Mouse (Mus musculus): ENCODE data around the gene Mfrp.
A peak's percentile ranks its signal among the peaks of the same experiment; 100 is the strongest.

The Mfrp gene

DNA sequence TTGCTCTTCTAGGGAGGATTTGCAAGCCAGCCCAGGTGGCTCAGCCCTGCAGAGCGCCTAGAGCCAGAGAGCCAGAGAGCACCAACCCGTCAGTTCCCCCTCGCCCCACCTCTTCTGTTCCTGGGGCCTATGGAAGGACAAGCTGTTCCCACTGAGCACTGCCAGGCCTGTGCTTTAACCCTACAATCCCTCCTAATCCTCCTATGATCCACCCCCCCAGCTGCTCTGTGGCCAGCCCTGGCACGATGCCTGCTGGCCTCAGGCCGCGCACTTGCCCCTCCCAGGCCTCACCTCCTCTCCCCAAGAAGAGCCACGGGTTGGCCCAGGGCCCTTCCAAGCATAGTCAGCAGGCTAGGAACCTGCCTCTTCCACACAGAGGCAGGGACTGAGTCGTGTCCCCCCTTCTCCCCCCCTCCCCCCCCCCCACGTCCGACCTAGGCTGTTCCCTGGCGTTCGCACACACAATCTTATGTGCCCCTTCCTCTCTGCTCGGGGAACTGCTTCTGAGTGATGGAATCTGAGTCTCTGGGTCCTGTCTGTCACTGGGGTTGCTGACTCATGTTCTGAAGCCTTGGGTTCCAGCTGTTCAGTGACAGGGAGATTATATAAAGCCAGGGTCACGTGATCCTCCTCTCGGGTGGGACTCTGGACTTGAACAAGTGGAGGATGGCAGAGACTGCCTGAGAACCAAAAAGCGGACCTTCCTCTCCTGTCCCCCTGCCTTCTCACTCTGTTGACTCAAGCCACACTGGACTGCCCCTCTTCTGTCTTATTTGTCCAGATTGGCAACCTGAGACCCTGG is 22.4 kb upstream of the Mfrp start:
- DNase-seq: no peak

DNA sequence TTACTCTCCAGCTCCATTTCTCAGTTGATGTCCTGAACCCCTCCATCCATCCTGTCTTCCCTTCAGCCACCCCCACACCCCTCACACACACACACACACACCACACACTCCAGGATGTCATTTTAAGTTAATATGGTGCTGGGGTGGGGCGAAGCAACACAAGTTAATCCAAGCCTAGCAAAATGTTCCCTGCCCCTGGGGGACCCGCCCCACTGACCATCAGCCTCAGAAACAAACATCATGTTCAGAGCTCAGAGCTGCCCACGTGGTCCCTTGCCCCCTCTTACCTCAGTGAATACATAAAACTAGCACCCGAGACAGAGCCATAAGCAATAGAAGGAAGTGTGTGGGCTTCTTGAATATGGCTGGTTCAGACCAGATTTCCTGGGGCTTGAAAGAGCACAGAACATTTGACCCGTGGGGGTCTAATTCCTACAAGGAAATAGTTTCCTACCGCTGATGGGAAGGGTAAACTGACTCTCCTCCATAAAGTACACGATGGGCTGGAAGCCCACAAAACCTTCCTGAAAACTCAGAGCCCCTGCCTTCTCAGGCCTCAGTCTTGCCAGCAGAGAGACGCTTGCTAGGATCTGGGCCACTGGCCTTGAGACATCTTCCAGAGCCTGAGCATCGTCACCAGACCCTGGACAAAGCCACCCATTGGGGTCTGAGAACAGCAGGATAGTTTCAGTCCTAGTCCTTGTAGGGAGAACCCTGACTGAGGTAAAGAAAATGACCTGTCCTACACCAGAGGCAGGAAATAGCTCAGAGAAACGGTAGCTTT is 21.3 kb upstream of the Mfrp start:
- no peak for DNase-seq

DNA sequence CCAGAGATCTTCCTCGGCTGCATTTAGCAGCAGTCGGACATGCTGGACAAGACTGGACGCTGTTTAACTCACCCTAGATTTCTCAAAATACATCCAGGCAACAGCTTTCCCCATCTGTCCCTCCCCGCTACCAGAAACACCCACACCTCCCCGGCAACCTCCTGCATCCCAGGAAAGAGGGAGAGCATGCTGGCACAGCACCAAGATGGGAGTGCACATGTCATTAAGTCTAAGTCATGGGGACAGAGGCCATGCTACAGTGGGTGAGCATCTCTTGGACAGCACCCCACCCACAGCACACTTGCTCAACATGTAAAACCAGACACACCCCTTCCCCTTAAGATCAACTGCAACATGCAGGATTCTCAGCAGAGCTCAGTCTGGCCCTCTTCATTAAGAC is 20.6 kb upstream of the Mfrp start:
- no peak for DNase-seq

DNA sequence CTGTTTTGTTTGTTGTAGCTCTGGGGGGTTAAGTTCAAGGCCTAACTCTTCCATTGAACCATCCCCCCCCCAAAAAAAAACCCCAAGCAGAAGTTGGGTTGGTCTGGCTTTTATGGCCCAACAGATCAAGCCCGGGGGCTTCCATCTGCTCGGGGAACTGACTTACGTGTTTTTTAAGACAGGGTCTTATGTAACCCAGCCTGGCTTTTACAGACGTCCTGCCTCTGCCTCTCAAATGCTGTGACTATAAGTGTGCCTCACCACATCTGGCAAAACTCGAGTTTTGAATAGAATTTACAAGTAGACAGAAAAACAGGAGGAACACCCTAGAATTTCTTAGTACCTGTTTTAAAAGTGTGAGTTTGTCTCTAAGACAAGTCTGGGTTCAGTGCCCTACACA is 19.9 kb upstream of the Mfrp start:
- DNase-seq: no peak

- DNase-seq: no peak
These were observed 19.3 kb upstream of the Mfrp start for GRCm38 (mm10) chr9:44082266-44082665.

GRCm38 (mm10) chr9:44083392-44084121 is 18.0 kb upstream of the Mfrp start:
- no peak for DNase-seq

DNA sequence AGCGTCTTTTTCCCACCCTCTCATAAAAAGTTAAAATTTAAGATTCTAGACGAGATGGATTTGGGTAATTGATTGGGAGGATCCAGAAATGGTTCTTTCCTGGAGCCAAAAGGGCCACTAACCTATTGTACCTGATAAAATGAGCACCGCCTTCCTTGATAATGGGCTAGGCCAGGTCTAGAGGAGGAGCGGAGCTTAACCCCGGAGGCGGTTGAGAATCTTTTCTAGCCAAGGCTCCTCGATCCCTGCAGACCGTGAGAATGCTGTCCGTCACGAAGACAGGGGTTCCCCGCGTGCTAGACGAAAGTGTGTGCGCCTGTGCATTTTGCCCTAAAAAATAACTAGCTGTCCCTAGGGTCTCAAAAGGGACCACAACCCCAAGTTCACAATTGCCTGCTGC is 17.3 kb upstream of the Mfrp start:
- DNase-seq: no peak

- DNase-seq: peak; percentile 83
These were observed 16.8 kb upstream of the Mfrp start for GRCm38 (mm10) chr9:44084659-44085229.

DNA sequence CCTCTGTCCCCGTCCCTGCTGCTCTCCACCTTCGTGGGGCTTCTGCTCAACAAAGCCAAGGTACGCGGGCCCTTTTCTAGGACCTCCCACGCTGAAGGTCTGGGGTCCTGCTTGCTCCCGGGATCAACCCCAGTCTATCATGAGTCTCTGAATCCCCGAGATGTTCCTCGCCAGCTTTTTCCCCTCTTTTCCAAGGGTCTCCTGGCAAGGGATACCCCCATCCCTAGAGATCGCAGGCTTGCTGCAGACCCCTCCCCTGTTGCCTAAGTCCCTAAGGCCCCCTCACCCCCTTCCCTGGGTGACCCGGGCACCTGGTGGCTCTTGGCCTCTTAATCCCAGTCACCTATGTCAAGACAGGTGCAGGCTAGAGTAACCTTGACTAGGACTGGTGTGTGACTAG is 16.3 kb upstream of the Mfrp start:
- DNase-seq: no peak

GRCm38 (mm10) chr9:44085741-44086665 is 15.5 kb upstream of the Mfrp start:
- no peak for DNase-seq

GRCm38 (mm10) chr9:44086960-44087359 is 14.6 kb upstream of the Mfrp start:
- no peak for DNase-seq

DNA sequence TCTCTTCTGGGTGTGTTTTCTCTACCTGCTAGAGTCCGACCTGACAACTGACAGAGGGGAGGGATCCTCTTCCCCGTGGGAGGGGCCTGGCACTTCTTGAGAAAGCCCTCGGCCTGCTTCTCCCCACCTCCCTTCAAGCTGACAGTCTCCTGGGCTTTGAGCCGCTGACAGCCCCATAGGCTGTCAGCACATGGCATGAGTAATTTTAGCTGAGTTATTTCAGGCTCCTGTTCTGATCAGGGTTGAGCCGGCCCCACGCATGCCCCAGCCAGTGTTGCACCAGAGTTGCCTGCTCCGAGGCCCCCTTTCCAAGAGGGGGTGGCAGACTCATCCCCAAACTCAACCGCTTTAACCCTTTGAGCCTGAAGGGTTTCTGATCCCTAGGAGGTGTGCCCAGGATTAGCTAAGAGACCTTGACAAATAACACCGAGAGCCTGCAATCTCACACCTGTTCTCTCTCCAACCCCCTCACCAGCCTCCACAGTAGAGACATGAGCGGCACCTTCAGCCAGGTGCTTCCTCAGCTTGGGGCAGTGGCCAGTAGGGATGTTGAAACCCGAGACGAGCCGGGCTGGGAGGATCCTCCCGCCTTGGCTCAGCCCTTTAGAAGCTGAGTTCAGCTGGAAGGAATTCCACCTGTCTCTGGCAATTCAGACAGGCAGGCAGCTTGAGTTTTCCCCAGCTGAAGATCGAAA is 13.6 kb upstream of the Mfrp start:
- no peak for DNase-seq

DNA sequence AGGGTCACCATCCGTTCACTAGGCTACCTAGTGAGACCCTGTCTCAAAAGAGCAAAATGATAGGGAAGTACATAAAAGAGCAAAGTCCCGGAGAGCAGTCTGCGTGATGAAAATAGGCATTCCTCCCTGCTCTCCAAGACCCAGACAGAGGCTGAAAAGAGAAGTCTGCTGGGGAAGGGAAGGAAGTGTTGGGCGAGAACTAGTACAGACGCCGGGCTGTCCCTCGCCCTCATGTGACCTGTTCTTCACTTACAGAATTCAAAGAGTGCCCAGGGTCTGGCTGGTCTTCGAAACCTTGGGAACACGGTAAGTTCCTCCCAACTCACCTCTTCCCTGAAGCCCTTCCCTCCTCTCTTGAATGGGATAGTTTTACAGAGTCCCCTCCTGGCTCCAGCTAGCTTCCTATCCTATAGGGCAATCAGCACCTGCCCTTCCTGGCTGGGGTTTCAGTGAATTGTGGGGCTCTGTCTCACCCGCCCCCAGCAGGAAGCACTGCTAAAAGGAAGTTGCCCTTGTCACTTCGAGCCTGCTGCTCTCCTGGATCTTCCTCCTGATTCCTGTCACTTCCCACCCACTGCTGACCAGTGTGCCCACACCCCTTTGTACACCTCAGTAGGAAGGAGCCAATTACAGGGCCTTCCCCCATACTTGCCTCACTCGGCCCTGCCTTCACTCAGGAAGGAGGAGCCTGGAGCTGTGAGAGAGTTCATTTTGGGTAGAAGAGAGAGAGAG is 12.5 kb upstream of the Mfrp start:
- DNase-seq: no peak

DNA sequence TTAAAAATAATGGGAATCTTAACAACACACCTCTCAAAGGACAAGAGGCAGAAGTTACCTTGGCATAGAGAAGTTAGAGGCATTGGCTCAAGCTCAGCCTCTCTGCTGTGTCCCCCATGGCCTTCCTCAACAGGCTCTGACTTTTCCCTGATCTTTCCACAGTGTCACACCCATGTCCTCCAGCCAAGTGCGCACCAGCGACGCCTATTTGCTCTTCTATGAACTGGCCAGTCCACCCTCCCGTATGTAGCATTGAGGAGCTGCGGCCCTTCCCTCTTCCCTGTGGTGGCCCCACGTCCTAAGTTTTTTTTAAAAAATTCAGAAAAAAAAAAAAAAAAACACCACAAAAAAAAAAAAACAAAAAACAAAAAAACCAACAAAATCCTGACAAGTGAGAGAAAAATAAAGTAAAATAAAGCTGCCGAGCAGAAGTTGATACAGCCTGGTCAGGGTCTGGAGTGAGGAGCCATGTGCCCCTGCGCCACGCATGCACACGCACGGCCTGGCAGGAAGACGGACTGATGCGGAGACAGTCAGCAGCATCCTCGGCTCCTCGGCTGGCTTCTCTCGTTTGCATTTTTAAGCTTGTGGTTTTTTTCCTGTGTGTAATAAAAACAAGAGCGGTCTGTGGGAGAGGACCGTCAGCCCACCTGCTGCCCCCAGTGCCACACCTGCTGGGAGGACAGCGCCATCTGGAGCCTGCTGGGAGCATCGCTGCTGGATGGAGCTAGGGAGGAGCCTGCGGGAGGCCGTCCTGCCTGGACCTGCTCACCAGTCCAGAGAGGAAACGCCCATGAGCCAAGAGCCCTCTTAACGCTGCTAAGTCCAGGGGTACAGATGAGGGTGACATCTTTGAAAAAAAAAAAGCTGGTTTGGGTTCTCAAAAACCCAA is 7.7 kb upstream of the Mfrp start:
- peak; percentile 84 to 86 for DNase-seq

GRCm38 (mm10) chr9:44094737-44095136 is 6.8 kb upstream of the Mfrp start:
- no peak for DNase-seq

DNA sequence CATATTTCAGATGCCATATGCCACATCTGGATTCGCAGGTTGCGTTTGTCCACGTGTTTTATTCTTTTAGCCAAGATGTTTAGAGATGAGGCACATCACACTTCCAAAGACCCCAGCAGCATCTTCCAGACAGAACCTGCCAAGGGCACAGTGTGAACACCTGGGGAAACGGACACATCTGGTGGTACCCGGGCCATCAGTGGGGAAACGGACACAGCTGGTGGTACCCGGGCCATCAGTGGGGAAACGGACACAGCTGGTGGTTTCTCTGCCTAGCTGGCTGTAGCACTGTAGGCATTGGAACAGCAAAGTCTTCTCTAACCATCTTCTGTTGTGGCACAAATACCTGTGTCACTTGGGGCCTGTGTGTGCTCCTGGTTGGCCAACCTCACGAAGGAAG is 5.7 kb upstream of the Mfrp start:
- no peak for DNase-seq

- no peak for DNase-seq
These were observed 5.0 kb upstream of the Mfrp start for GRCm38 (mm10) chr9:44096536-44096935.

DNA sequence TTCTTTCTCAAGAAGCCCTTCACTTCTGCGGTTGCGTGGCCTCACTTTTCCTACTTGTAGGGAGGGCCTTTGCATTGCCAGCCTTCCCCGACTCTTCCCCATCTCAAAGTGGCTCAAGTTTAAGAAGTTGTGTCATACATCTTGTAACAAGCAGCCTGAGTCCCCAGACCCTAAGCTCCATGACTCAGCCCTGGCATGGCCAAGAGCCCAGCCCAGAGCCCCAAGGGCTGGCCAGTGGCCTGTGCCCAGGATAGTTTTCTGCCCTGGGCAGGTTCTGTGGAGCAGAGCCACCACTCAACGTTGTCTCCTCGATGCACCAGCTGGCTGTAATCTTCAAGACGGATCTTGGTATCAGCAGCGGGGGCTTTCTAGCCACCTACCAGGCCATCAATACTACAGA is 3.4 kb downstream of the Mfrp start:
- DNase-seq: no peak

DNA sequence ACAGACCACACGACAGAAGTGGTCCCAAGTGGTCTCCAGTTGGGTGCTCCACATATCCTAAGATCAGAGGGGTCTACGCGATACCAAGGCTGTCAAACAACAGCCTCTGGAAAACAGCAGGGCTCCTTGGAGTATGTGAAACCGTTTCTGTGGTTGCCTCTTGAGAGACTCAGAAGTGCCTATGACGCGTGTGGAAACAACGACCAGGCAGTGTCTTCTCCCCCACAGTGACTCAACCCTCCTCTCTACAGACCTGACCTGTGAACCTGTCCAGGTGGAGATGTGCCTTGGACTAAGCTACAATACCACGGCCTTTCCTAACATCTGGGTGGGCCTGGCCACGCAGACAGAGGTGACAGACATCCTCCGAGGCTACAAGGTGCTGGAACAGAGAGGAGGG is 4.3 kb downstream of the Mfrp start:
- no peak for DNase-seq

DNA sequence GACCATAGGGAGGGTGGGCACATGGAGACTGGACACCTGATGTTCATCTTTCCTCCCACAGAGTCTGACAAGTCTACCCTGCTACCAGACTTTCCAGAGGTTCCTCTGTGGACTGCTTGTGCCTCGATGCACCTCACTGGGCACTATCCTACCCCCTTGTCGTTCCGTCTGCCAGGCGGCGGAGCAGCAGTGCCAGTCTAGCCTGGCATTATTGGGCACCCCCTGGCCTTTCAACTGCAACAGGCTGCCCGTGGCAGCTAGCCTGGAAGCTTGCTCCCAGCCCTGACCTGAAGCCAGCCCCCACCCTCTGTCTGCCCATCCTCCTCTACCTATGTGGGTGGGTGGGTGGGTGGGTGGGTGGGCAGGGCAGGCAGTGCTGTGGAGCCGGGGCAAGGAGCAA is 4.7 kb downstream of the Mfrp start:
- no peak for DNase-seq
